Mouse (Mus musculus): ENCODE data around the gene Ddx58. TPM values are rescaled to one million over a fixed set of nuclear protein-coding genes. Genes with fewer than 3 reads are reported as not detected.
A peak's percentile ranks its signal among the peaks of the same experiment; 100 is the strongest.

The Ddx58 gene
- polyA plus RNA-seq, 1 experiment from 2014 or later, result 15.0 TPM

- no peak for ATAC-seq
- H3K27me3 ChIP-seq, result no peaks in the 10 kb centered on the region
- in situ Hi-C loops (cut with MboI; ENCODE audit: low pct_unique_long_range_greater_than_20kb), result no loop called here
- no peak for DNase-seq (ENCODE audit: low read depth, low spot score)
- ChIA-PET POLR2A (no interaction called here), CTCF (interaction anchor here (0.8 to 1.2 kb wide), 2 partner anchors 23 to 25 kb away, joined by 3 read pairs; no protein-coding TSS in a partner anchor)
- no peak for TF ChIP-seq CTCF (IDR thresholded peaks at IDR 0.05)
These were observed 82.0 kb downstream of the Ddx58 start for GRCm38 (mm10) chr4:40157500-40158223.

- CTCF ChIA-PET, result interaction anchor here (0.8 kb wide), 1 partner anchor 15 kb away, joined by 3 read pairs; no protein-coding TSS in a partner anchor
These were observed 82.8 kb downstream of the Ddx58 start for GRCm38 (mm10) chr4:40156582-40157499.

GRCm38 (mm10) chr4:40156153-40156552, 83.5 kb downstream of the Ddx58 start:
- in situ Hi-C loops (cut with MboI; ENCODE audit: low pct_unique_long_range_greater_than_20kb), result no loop called here
- ChIA-PET CTCF (interaction anchor here (0.8 kb wide), 1 partner anchor 14 kb away, joined by 3 read pairs; no protein-coding TSS in a partner anchor), POLR2A (interaction anchor here (2.2 kb wide), 1 partner anchor 9 kb away, joined by 6 read pairs; no protein-coding TSS in a partner anchor)
- no peak for TF ChIP-seq CTCF (IDR thresholded peaks at IDR 0.05)
- ATAC-seq, result peak; percentile 17
- H3K27me3 ChIP-seq, result no peaks in the 10 kb centered on the region
- no peak for DNase-seq (ENCODE audit: low read depth, low spot score)

More at GRCm38 (mm10) chr4:40156582-40157499, 82.8 kb downstream of the Ddx58 start:
- TF ChIP-seq CTCF (IDR thresholded peaks at IDR 0.05), result no peak
- in situ Hi-C loops (cut with MboI; ENCODE audit: low pct_unique_long_range_greater_than_20kb), result no loop called here
- DNase-seq (ENCODE audit: low read depth, low spot score) (no peak), ATAC-seq (no peak)
- H3K27me3 ChIP-seq, result no peaks in the 10 kb centered on the region
- POLR2A ChIA-PET, result interaction anchor here (2.2 kb wide), 1 partner anchor 9 kb away, joined by 6 read pairs; no protein-coding TSS in a partner anchor

GRCm38 (mm10) chr4:40155467-40155999, 84.1 kb downstream of the Ddx58 start:
- CTCF ChIA-PET, result no interaction called here
- H3K27me3 ChIP-seq, result no peaks in the 10 kb centered on the region
- TF ChIP-seq CTCF (IDR thresholded peaks at IDR 0.05), result no peak
- in situ Hi-C loops (cut with MboI; ENCODE audit: low pct_unique_long_range_greater_than_20kb), result no loop called here
- POLR2A ChIA-PET, result interaction anchor here (2.2 kb wide), 1 partner anchor 10 kb away, joined by 6 read pairs; no protein-coding TSS in a partner anchor
- DNase-seq (ENCODE audit: low read depth, low spot score), result no peak
- ATAC-seq, result no peak

- CTCF ChIA-PET, result no interaction called here
- POLR2A ChIA-PET, result no interaction called here
- no peak for ATAC-seq
- in situ Hi-C loops (cut with MboI; ENCODE audit: low pct_unique_long_range_greater_than_20kb), result no loop called here
- no peaks in the 10 kb centered on the region for H3K27me3 ChIP-seq
- no peak for TF ChIP-seq CTCF (IDR thresholded peaks at IDR 0.05)
- DNase-seq (ENCODE audit: low read depth, low spot score), result no peak
These were observed 84.9 kb downstream of the Ddx58 start for GRCm38 (mm10) chr4:40154751-40155150.

Other genes with a start within 250 kb of the Ddx58 start
- gene Aco1, start 96.7 kb downstream of the Ddx58 start, polyA plus RNA-seq (2021), result 49.8 TPM
- 4.3 TPM for gene Smim27, start 29.8 kb upstream of the Ddx58 start, polyA plus RNA-seq (2021)
- gene Topors, start 30.0 kb upstream of the Ddx58 start, polyA plus RNA-seq (2021), result 27.6 TPM
- 191 TPM for gene Ndufb6, start 39.6 kb upstream of the Ddx58 start, polyA plus RNA-seq (2021)
- gene Tmem215, start 232.4 kb upstream of the Ddx58 start, polyA plus RNA-seq (2021), result not detected